23 mouse cellular contexts compared by ENCODE assay signal in the genomic region with DNA sequence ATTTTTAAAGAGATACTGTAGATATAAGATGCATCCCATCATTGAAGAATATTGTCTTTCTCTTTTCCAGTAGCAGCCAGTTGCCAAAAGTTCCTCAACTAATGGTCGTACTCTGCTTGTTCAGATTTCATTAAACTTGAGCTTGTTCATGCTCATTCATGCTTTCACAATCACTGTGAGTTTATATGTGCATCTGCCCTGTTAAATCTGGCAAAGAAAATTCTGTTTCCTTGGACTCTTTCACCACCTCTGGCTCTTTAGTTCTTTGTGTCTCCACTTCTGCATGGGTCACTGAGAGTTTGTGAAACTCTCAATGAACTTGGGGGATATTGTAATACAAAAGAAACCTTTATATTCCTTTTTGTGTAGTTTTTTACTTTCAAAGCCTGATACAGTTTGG.
A peak's percentile ranks its signal among the peaks of the same experiment; 100 is the strongest.
DNase-seq lines count a peak whose midpoint lies in the region; ATAC-seq lines count a peak whose summit lies in the region.
"Had no signal": no experiment of that assay in that cellular context is flagged by ENCODE, and none has a peak within 500 bp of the region (broad histone marks: within the 10 kb centered on the region; RNA-seq: fewer than 3 reads in every experiment).

No protein-coding gene starts in this region.

- H3K27me3 ChIP-seq in forebrain, embryonic 12.5 days, result no peaks in the 10 kb centered on the region
- H3K27me3 ChIP-seq in forebrain, embryonic 16.5 days (replicated peaks; ENCODE audit: control insufficient read depth, insufficient read depth, low read length), result no peaks in the 10 kb centered on the region
- H3K27me3 ChIP-seq: embryonic facial prominence, embryonic 12.5 days; embryonic facial prominence, embryonic 15.5 days; forebrain, embryonic 13.5 days; forebrain, embryonic 15.5 days had no signal

- 54% methylated on average over 1 of the region's 1 CpGs for WGBS in forebrain, embryonic 12.5 days
- WGBS in forebrain, embryonic 16.5 days, result 28% methylated on average over 1 of the region's 1 CpGs

- H3K9me3 ChIP-seq in forebrain, embryonic 12.5 days, result no peaks in the 10 kb centered on the region
- no peaks in the 10 kb centered on the region for H3K9me3 ChIP-seq in forebrain, embryonic 16.5 days (ENCODE audit: control insufficient read depth, low read length)
- H3K9me3 ChIP-seq: embryonic facial prominence, embryonic 12.5 days; embryonic facial prominence, embryonic 15.5 days; forebrain, embryonic 10.5 days; forebrain, embryonic 13.5 days; forebrain, embryonic 15.5 days had no signal

- 0 out of 2 replicates have a peak, but pooled peaks have one; percentile 30 for ATAC-seq in forebrain, embryonic 12.5 days (ENCODE audit: low FRiP score)
- ATAC-seq in forebrain, embryonic 16.5 days, result no peak
- ATAC-seq: activated CD4-positive, CD25-positive, alpha-beta regulatory T cell, adult 4 months; forebrain, embryonic 13.5 days; forebrain, embryonic 15.5 days; Patski had no signal

- no peaks in the 10 kb centered on the region for H3K36me3 ChIP-seq in forebrain, embryonic 12.5 days (replicated peaks)
- H3K36me3 ChIP-seq in forebrain, embryonic 16.5 days (ENCODE audit: control insufficient read depth, insufficient read depth), result no peaks in the 10 kb centered on the region
- H3K36me3 ChIP-seq: embryonic facial prominence, embryonic 12.5 days; embryonic facial prominence, embryonic 15.5 days; forebrain, embryonic 10.5 days; forebrain, embryonic 15.5 days had no signal

- H3K9ac ChIP-seq in forebrain, embryonic 12.5 days, result no peak overlapping the region
- no peak overlapping the region for H3K9ac ChIP-seq in forebrain, embryonic 16.5 days (replicated peaks; ENCODE audit: low read depth, low read length)
- H3K9ac ChIP-seq: embryonic facial prominence, embryonic 12.5 days; embryonic facial prominence, embryonic 15.5 days; forebrain, embryonic 13.5 days; forebrain, embryonic 15.5 days had no signal

- H3K4me1 ChIP-seq in forebrain, embryonic 12.5 days, result no peaks in the 10 kb centered on the region
- no peaks in the 10 kb centered on the region for H3K4me1 ChIP-seq in forebrain, embryonic 16.5 days (replicated peaks; ENCODE audit: control insufficient read depth, insufficient read depth, low read length)
- H3K4me1 ChIP-seq: embryonic facial prominence, embryonic 12.5 days; embryonic facial prominence, embryonic 15.5 days; forebrain, embryonic 10.5 days; forebrain, embryonic 13.5 days; forebrain, embryonic 15.5 days had no signal

- peak; percentile 31 for DNase-seq in retina, embryonic 14.5 days (ENCODE audit: low spot score)
- DNase-seq in retina, postnatal 7 days (ENCODE audit: low read depth, low spot score), result peak; percentile 3
- no peak for DNase-seq in layer of hippocampus, adult 11-12 months (ENCODE audit: low spot score)
- no peak for DNase-seq in gastrocnemius, adult 8-10 months (ENCODE audit: low spot score in 2 of 2)
- DNase-seq: adrenal gland, adult 8-10 months; adrenal gland, postnatal 14 days; adrenal gland, postnatal 36 days; cerebellum, adult 11-12 months; cerebellum, adult 2 months; cerebellum, adult 9-10 months; cerebellum, postnatal 14 days; cerebellum, postnatal 36 days; embryo, embryonic 11 days had no signal

- no peak overlapping the region for H3K27ac ChIP-seq in forebrain, embryonic 12.5 days
- H3K27ac ChIP-seq in forebrain, embryonic 16.5 days (ENCODE audit: low read length), result no peak overlapping the region
- H3K27ac ChIP-seq: embryonic facial prominence, embryonic 12.5 days; embryonic facial prominence, embryonic 15.5 days; forebrain, embryonic 10.5 days; forebrain, embryonic 13.5 days; forebrain, embryonic 15.5 days had no signal

- no peak overlapping the region for H3K4me3 ChIP-seq in forebrain, embryonic 12.5 days (replicated peaks)
- H3K4me3 ChIP-seq in forebrain, embryonic 16.5 days (replicated peaks; ENCODE audit: low read length), result no peak overlapping the region
- H3K4me3 ChIP-seq: embryonic facial prominence, embryonic 12.5 days; embryonic facial prominence, embryonic 15.5 days; erythroblast, embryonic 14.5 days; forebrain, embryonic 10.5 days; forebrain, embryonic 13.5 days; forebrain, embryonic 15.5 days had no signal

- H3K4me2 ChIP-seq in forebrain, embryonic 12.5 days, result no peak overlapping the region
- H3K4me2 ChIP-seq in forebrain, embryonic 16.5 days (ENCODE audit: low read length), result no peak overlapping the region
- H3K4me2 ChIP-seq: embryonic facial prominence, embryonic 12.5 days; embryonic facial prominence, embryonic 15.5 days; forebrain, embryonic 13.5 days; forebrain, embryonic 15.5 days had no signal

Comparison
In these comparisons a context has a peak if more than half of its experiments do, and no peak if none do; other contexts are left out.
1. DNase-seq: peak in retina, embryonic 14.5 days (single experiment) and retina, postnatal 7 days (single experiment); none in layer of hippocampus, adult 11-12 months (single experiment) and gastrocnemius, adult 8-10 months (0 of 2).